Mouse (Mus musculus) inflammation-experienced regulatory T-cells (primary cell): ENCODE measurements around the gene Myh9. TPM values are rescaled to one million over a fixed set of nuclear protein-coding genes. Genes with fewer than 3 reads are reported as not detected.

ENCODE experiments used
- polyA plus RNA-seq, 2 experiments: library from polyadenylated mRNA; unstranded; fragments of 100-300 nt; shearing (Covaris generic); gene quantifications; one replicate each; pipeline ENCODE4 v1.2.1; 2017

Gene Myh9
- polyA plus RNA-seq, result 100 to 1,000 TPM; 237 to 271 TPM

DNA sequence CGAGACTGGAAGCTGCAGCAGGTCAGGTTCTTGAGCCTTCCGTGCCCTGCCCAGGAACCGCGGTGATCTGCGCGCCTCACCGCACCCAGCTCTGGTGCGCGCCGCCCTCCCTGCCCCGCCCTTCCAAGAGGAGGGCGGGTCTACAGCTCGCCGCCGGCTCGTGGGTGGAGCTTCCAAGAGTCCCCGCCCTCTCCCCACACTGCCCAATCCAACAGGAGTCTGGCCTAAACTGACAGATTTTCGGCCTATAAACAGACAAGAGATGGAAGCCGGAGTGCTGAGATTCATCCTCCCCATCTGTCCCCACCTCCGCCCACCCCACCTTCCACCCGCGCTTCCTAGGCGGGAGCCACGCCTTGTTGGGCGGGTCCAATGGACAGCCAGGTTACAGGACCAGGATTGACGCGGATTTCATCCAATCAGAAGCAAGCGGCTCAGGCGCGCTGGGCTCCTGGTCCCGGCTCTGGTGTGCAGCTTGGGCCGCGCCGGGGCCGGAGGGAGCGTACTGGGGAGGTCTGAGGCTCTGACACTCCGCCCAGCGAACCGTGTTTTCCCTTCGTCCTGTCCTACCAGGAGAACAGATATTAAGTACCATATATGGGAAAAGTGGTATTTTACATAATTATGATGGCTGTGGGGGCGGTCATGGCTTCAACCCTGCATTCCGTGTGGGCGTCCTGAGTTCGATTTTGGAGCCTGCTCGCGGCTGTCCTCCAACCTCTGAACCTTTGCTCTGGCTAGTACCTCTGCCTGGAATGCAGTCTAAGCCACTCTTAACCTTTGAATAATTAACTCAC is at the start of gene Myh9:
Myh9 (minus strand) TSS at position 129 of the 797 bp plus-strand sequence.

DNA sequence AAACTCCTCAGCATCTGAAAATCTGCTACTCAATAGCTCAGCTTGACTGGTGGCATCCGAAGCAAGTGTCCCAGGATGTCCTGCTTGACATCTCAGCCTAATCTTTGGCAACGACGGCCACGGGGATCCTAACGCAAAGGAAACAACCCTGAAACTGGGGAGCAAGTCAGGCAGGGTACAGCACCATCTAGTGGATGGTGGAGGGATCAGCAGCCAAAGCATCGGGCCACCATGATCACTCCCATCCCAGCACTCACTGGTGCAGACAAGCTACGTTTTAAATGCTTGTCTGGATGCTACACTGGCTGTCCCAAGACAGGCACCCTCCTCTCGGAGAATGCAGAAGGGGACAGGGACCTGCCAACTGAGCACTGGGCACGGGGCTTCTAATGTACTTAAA is 85.1 kb downstream of the Myh9 start, which contains the start of gene Apol8:
Apol8 (minus strand) TSS at position 156 of the 400 bp plus-strand sequence.

DNA sequence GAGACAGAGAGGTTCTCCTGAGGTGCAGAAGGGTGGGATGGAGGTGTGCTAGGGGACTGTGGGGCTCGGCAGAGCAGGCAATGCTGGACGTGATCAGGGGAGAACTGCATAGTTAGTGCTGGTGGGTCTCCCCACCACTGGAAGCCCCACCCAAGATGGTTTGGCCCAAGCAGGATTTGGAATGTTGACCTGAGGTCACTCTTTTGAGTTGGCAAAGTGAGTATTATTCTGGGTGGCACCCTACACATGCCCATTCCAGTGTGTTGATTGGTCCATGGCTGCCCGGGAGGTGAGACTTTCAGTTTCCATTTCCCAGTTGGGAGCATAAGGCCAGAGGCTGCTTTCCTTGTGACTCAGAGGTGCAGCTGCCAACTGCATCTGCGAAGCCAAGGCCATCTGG is 113.2 kb downstream of the Myh9 start, which contains the start of gene Apol9b:
Apol9b (plus strand) TSS at position 301 of the 400 bp plus-strand sequence.

Other genes with a start within 250 kb of the Myh9 start
- 1 to 10 TPM; 2.2 to 6.8 TPM for gene Apol10b, start 246.1 kb downstream of the Myh9 start, polyA plus RNA-seq
- gene Gm36245, start 242.9 kb downstream of the Myh9 start, polyA plus RNA-seq, result not detected
- gene Apol11b, start 198.9 kb downstream of the Myh9 start, polyA plus RNA-seq, result 1 to 10 TPM in 1 of 2 experiments, under 1 TPM in 1; 0.19 to 1.2 TPM
- 100 to 1,000 TPM in 1 of 2 experiments, 10 to 100 TPM in 1; 85.6 to 183 TPM for gene Apol7e, start 143.3 kb downstream of the Myh9 start, polyA plus RNA-seq
- gene Apol9b, start 113.1 kb downstream of the Myh9 start, polyA plus RNA-seq, result 10 to 100 TPM; 12.2 to 60.8 TPM
- 1 to 10 TPM in 1 of 2 experiments, under 1 TPM in 1; 0.06 to 2.9 TPM for gene Apol8, start 85.2 kb downstream of the Myh9 start, polyA plus RNA-seq
- gene Txn2, start 86.8 kb upstream of the Myh9 start, polyA plus RNA-seq, result 100 to 1,000 TPM; 196 to 217 TPM
- 1 to 10 TPM; 3.0 to 6.5 TPM for gene Foxred2, start 114.5 kb upstream of the Myh9 start, polyA plus RNA-seq
- gene Eif3d, start 128.6 kb upstream of the Myh9 start, polyA plus RNA-seq, result 100 to 1,000 TPM; 176 to 187 TPM